Mouse (Mus musculus) brain, embryonic 14.5 days (tissue): ENCODE data around the gene Gtpbp8. TPM values are rescaled to one million over a fixed set of nuclear protein-coding genes. Genes with fewer than 3 reads are reported as not detected.
A peak's percentile ranks its signal among the peaks of the same experiment; 100 is the strongest.

ENCODE experiments used
- DNase-seq: peaks from one replicate; pipeline ENCODE4 v3.0.0-alpha.2; 2011; ENCODE audit warnings: low read depth
- CTCF ChIP-seq: fragments of 200-500 bp; IDR thresholded peaks from 2 replicates; pipeline ENCODE4 v1.5.1; 2012; ENCODE audit warnings: inconsistent platforms, mild to moderate bottlenecking, moderate library complexity, borderline replicate concordance; ENCODE audit not compliant: insufficient read depth, insufficient read length; ENCODE audit errors: extremely low read depth
- POLR2A ChIP-seq: fragments of 200-500 bp; IDR thresholded peaks from 2 replicates; pipeline ENCODE4 v1.6.1; 2012; ENCODE audit warnings: mild to moderate bottlenecking, inconsistent platforms, borderline replicate concordance; ENCODE audit not compliant: poor library complexity, insufficient read depth, insufficient read length, severe bottlenecking; ENCODE audit errors: extremely low read depth
- polyA plus RNA-seq: library from polyadenylated mRNA; depleted of rRNA; stranded (reverse); fragments of >200 nt; gene quantifications from 2 replicates; pipeline ENCODE4 v1.2.3, GENCODE M21; 2012

Gene Gtpbp8
- polyA plus RNA-seq, 1 experiment: 18.6 TPM

GRCm38 (mm10) chr16:44765555-44766319, 19.6 kb upstream of the Gtpbp8 start, which contains the start of gene Cd200r1:
Gene Cd200r1 (plus strand): TSS chr16:44765736.
- DNase-seq: no peak
- TF ChIP-seq CTCF (no peak), POLR2A (no peak)

- TF ChIP-seq POLR2A: no peak
- TF ChIP-seq CTCF: no peak
- DNase-seq: no peak
Measured at GRCm38 (mm10) chr16:44761811-44762210, 15.6 kb upstream of the Gtpbp8 start.

GRCm38 (mm10) chr16:44757700-44758099, 11.5 kb upstream of the Gtpbp8 start:
- no peak for TF ChIP-seq POLR2A
- no peak for TF ChIP-seq CTCF
- no peak for DNase-seq

GRCm38 (mm10) chr16:44748007-44748406, 1.8 kb upstream of the Gtpbp8 start:
- TF ChIP-seq POLR2A: no peak
- no peak for TF ChIP-seq CTCF
- DNase-seq: no peak

- no peak for DNase-seq
- TF ChIP-seq POLR2A (no peak), CTCF (no peak)
Measured at GRCm38 (mm10) chr16:44745471-44745865, 695 bp downstream of the Gtpbp8 start.

- no peak for DNase-seq
Measured at GRCm38 (mm10) chr16:44742753-44743152, 3.4 kb downstream of the Gtpbp8 start.

GRCm38 (mm10) chr16:44736118-44736517, 10.0 kb downstream of the Gtpbp8 start:
- no peak for DNase-seq
- TF ChIP-seq CTCF (no peak), POLR2A (no peak)

More at GRCm38 (mm10) chr16:44742753-44743152, 3.4 kb downstream of the Gtpbp8 start:
- TF ChIP-seq CTCF (no peak), POLR2A (no peak)

GRCm38 (mm10) chr16:44735676-44736075, 10.5 kb downstream of the Gtpbp8 start:
- no peak for DNase-seq
- TF ChIP-seq POLR2A (no peak), CTCF (no peak)

- DNase-seq: no peak
- no peak for TF ChIP-seq POLR2A
- no peak for TF ChIP-seq CTCF
Measured at GRCm38 (mm10) chr16:44734059-44734458, 12.1 kb downstream of the Gtpbp8 start.

- no peak for DNase-seq
- TF ChIP-seq POLR2A: no peak
- TF ChIP-seq CTCF: no peak
Measured at GRCm38 (mm10) chr16:44727525-44727924, 18.6 kb downstream of the Gtpbp8 start.

- peak; percentile 82; the same call in 1 of the 2 replicates for TF ChIP-seq CTCF
- no peak for TF ChIP-seq POLR2A
- peak; percentile 89 for DNase-seq
Measured at GRCm38 (mm10) chr16:44725286-44726223, 20.6 kb downstream of the Gtpbp8 start.

GRCm38 (mm10) chr16:44724847-44725246, 21.3 kb downstream of the Gtpbp8 start:
- no peak for TF ChIP-seq POLR2A
- no peak for TF ChIP-seq CTCF

GRCm38 (mm10) chr16:44724083-44724787, 21.9 kb downstream of the Gtpbp8 start, which contains the start of gene Nepro:
Gene Nepro (plus strand): TSS chr16:44724301.
- peak; percentile 97 for DNase-seq
- TF ChIP-seq CTCF: no peak
- peak; percentile 60; the same call in 1 of the 2 replicates for TF ChIP-seq POLR2A

More at GRCm38 (mm10) chr16:44724847-44725246, 21.3 kb downstream of the Gtpbp8 start:
- peak; percentile 89 for DNase-seq

GRCm38 (mm10) chr16:44722666-44723065, 23.5 kb downstream of the Gtpbp8 start:
- no peak for DNase-seq
- TF ChIP-seq CTCF (no peak), POLR2A (no peak)
